Mouse (Mus musculus) limb, embryonic 11.5 days (tissue): ENCODE data around the gene Usp6nl. TPM values are rescaled to one million over a fixed set of nuclear protein-coding genes. Genes with fewer than 3 reads are reported as not detected.

Source experiments
- ATAC-seq: fragments of 200-750 bp; cut with Nextera tagmentation; 2 replicates; pipeline ENCODE4 v1.8.0; 2017; ENCODE audit warnings: low read depth; ENCODE audit not compliant: insufficient number of reproducible peaks, low FRiP score, low TSS enrichment
- DNase-seq: peaks from one replicate; pipeline ENCODE4 v3.0.0-alpha.2; 2015; ENCODE audit warnings: low spot score
- H3K27ac ChIP-seq: fragments of 300-500 bp; sonication (generic); replicated peaks from 2 replicates; pipeline ENCODE4 v1.5.1; 2014; ENCODE audit warnings: low read depth, mild to moderate bottlenecking, low read length
- H3K27me3 ChIP-seq: fragments of 300-500 bp; sonication (generic); 2 replicates; pipeline ENCODE4 v1.6.1; 2014; ENCODE audit warnings: mild to moderate bottlenecking, low read length, mixed read lengths; ENCODE audit not compliant: control insufficient read depth, insufficient read depth
- H3K36me3 ChIP-seq: fragments of 300-500 bp; sonication (generic); 2 replicates; pipeline ENCODE4 v1.6.1; 2014; ENCODE audit warnings: mild to moderate bottlenecking, low read length, moderate library complexity, mixed read lengths; ENCODE audit not compliant: control insufficient read depth, insufficient read depth
- H3K4me1 ChIP-seq: fragments of 300-500 bp; sonication (generic); 2 replicates; pipeline ENCODE4 v1.6.1; 2014; ENCODE audit warnings: low read length, mixed read lengths; ENCODE audit not compliant: control insufficient read depth, insufficient read depth
- H3K4me2 ChIP-seq: fragments of 300-500 bp; sonication (generic); 2 replicates; pipeline ENCODE4 v1.6.1; 2014; ENCODE audit warnings: low read depth, mild to moderate bottlenecking, moderate library complexity; ENCODE audit not compliant: severe bottlenecking
- H3K4me3 ChIP-seq: fragments of 300-500 bp; sonication (generic); 2 replicates; pipeline ENCODE4 v1.5.1; 2014; ENCODE audit warnings: low read depth, low read length
- H3K9ac ChIP-seq: fragments of 300-500 bp; sonication (generic); 2 replicates; pipeline ENCODE4 v1.6.1; 2014; ENCODE audit warnings: mild to moderate bottlenecking, low read length
- H3K9me3 ChIP-seq: fragments of 300-500 bp; sonication (generic); 2 replicates; pipeline ENCODE4 v1.6.1; 2016; ENCODE audit warnings: low read length; ENCODE audit not compliant: control insufficient read depth
- WGBS: fragments of 180-500 bp; shearing (Covaris S2); extraction: QIAGEN DNeasy Blood & Tissue Kit; methylation state at CpG from one replicate; pipeline ENCODE4 v1.1.7; 2014; 5-methylcytosine and 5-hydroxymethylcytosine counted together
- polyA plus RNA-seq: library from polyadenylated mRNA; unstranded; fragments of >200 nt; fragmentation: Nextera tagmentation; extraction: Ambion mirVana; gene quantifications from 2 replicates; pipeline ENCODE4 v1.2.1, GENCODE M21; 2014

Gene Usp6nl
- polyA plus RNA-seq, 1 experiment from 2014 or later = 15.6 TPM

GRCm38 (mm10) chr2:6401039-6401438 is 78.6 kb downstream of the Usp6nl start:
- H3K36me3 ChIP-seq = peaks cover 2% of the 10 kb centered on the region; the same call in 1 of the 2 replicates
- H3K4me2 ChIP-seq = no peak overlapping the region
- no peaks in the 10 kb centered on the region; the same call in 1 of the 2 replicates for H3K4me1 ChIP-seq
- DNase-seq (no peak), ATAC-seq (no peak)
- H3K27ac ChIP-seq = no peak overlapping the region
- no peak overlapping the region for H3K9ac ChIP-seq
- 89% methylated on average over 10 of the region's 10 CpGs for WGBS
- no peaks in the 10 kb centered on the region for H3K27me3 ChIP-seq
- no peaks in the 10 kb centered on the region for H3K9me3 ChIP-seq
- no peak overlapping the region for H3K4me3 ChIP-seq

GRCm38 (mm10) chr2:6403375-6403774 is 80.9 kb downstream of the Usp6nl start:
- no peaks in the 10 kb centered on the region for H3K27me3 ChIP-seq
- WGBS = 8% methylated on average over 11 of the region's 11 CpGs

GRCm38 (mm10) chr2:6403991-6404390 is 81.5 kb downstream of the Usp6nl start:
- no peaks in the 10 kb centered on the region for H3K27me3 ChIP-seq
- no peak overlapping the region for H3K4me3 ChIP-seq
- H3K4me2 ChIP-seq = no peak overlapping the region
- H3K9ac ChIP-seq = no peak overlapping the region
- H3K36me3 ChIP-seq = peaks cover 2% of the 10 kb centered on the region; the same call in 1 of the 2 replicates
- H3K27ac ChIP-seq = no peak overlapping the region
- H3K4me1 ChIP-seq = peaks cover 2% of the 10 kb centered on the region; the same call in 1 of the 2 replicates
- ATAC-seq (no peak), DNase-seq (no peak)
- no peaks in the 10 kb centered on the region for H3K9me3 ChIP-seq
- WGBS = 57% methylated on average over 3 of the region's 3 CpGs

More at GRCm38 (mm10) chr2:6403375-6403774, 80.9 kb downstream of the Usp6nl start:
- Histone ChIP-seq H3K9me3 (no peaks in the 10 kb centered on the region), H3K4me2 (no peak overlapping the region), H3K9ac (no peak overlapping the region), H3K36me3 (peaks cover 2% of the 10 kb centered on the region; the same call in 1 of the 2 replicates), H3K4me1 (peaks cover 2% of the 10 kb centered on the region; the same call in 1 of the 2 replicates), H3K27ac (no peak overlapping the region), H3K4me3 (no peak overlapping the region)
- peak; percentile 71 for DNase-seq
- 0 out of 2 replicates have a peak, but pooled peaks have one; percentile 48 for ATAC-seq

- 78% methylated on average over 7 of the region's 7 CpGs for WGBS
- no peak overlapping the region for H3K27ac ChIP-seq
- DNase-seq = no peak
These were observed 82.2 kb downstream of the Usp6nl start for GRCm38 (mm10) chr2:6404627-6405026.

GRCm38 (mm10) chr2:6405059-6406033 is 82.9 kb downstream of the Usp6nl start:
- H3K4me2 ChIP-seq = no peak overlapping the region
- H3K36me3 ChIP-seq = peaks cover 5% of the 10 kb centered on the region; the same call in 1 of the 2 replicates
- no peak overlapping the region for H3K9ac ChIP-seq
- H3K4me3 ChIP-seq = no peak overlapping the region
- WGBS = 34% methylated on average over 10 of the region's 10 CpGs
- no peaks in the 10 kb centered on the region for H3K9me3 ChIP-seq
- peak; percentile 83 for DNase-seq
- peak; percentile 52; the same call in 1 of the 2 replicates for ATAC-seq
- no peaks in the 10 kb centered on the region for H3K27me3 ChIP-seq
- H3K27ac ChIP-seq = no peak overlapping the region
- H3K4me1 ChIP-seq = peaks cover 5% of the 10 kb centered on the region; the same call in 1 of the 2 replicates

More at GRCm38 (mm10) chr2:6404627-6405026, 82.2 kb downstream of the Usp6nl start:
- Histone ChIP-seq H3K9me3 (no peaks in the 10 kb centered on the region), H3K36me3 (peaks cover 5% of the 10 kb centered on the region; the same call in 1 of the 2 replicates), H3K4me3 (no peak overlapping the region), H3K4me1 (peaks cover 5% of the 10 kb centered on the region; the same call in 1 of the 2 replicates), H3K9ac (no peak overlapping the region), H3K4me2 (no peak overlapping the region), H3K27me3 (no peaks in the 10 kb centered on the region)
- no peak for ATAC-seq

- H3K4me2 ChIP-seq = no peak overlapping the region
- WGBS = 65% methylated on average over 1 of the region's 1 CpGs
- no peak for ATAC-seq
- no peak overlapping the region; the same call in 1 of the 2 replicates for H3K9ac ChIP-seq
- no peak overlapping the region for H3K4me3 ChIP-seq
- H3K4me1 ChIP-seq = peaks cover 5% of the 10 kb centered on the region; the same call in 1 of the 2 replicates
- H3K36me3 ChIP-seq = peaks cover 3% of the 10 kb centered on the region; the same call in 1 of the 2 replicates
- H3K27me3 ChIP-seq = no peaks in the 10 kb centered on the region
- no peaks in the 10 kb centered on the region for H3K9me3 ChIP-seq
- H3K27ac ChIP-seq = no peak overlapping the region; the same call in 1 of the 2 replicates
- no peak for DNase-seq
These were observed 85.2 kb downstream of the Usp6nl start for GRCm38 (mm10) chr2:6407711-6408110.

GRCm38 (mm10) chr2:6412645-6413044 is 90.2 kb downstream of the Usp6nl start:
- H3K4me2 ChIP-seq = no peak overlapping the region
- no peak overlapping the region for H3K4me3 ChIP-seq
- ATAC-seq (no peak), DNase-seq (no peak)
- H3K9ac ChIP-seq = no peak overlapping the region
- no peaks in the 10 kb centered on the region for H3K27me3 ChIP-seq
- H3K36me3 ChIP-seq = peaks cover 3% of the 10 kb centered on the region; the same call in 1 of the 2 replicates
- no peaks in the 10 kb centered on the region for H3K9me3 ChIP-seq
- peaks cover 5% of the 10 kb centered on the region; the same call in 1 of the 2 replicates for H3K4me1 ChIP-seq
- no peak overlapping the region for H3K27ac ChIP-seq
- WGBS = 85% methylated on average over 1 of the region's 1 CpGs

GRCm38 (mm10) chr2:6413723-6414122 is 91.3 kb downstream of the Usp6nl start:
- ATAC-seq (no peak), DNase-seq (no peak)
- H3K9me3 ChIP-seq = no peaks in the 10 kb centered on the region

More at GRCm38 (mm10) chr2:6413723-6414122, 91.3 kb downstream of the Usp6nl start:
- H3K36me3 ChIP-seq = peaks cover 5% of the 10 kb centered on the region; the same call in 1 of the 2 replicates
- WGBS = 85% methylated on average over 2 of the region's 2 CpGs
- H3K4me1 ChIP-seq = peaks cover 2% of the 10 kb centered on the region; the same call in 1 of the 2 replicates
- no peak overlapping the region for H3K27ac ChIP-seq
- no peak overlapping the region for H3K4me3 ChIP-seq
- H3K4me2 ChIP-seq = no peak overlapping the region
- no peak overlapping the region for H3K9ac ChIP-seq
- H3K27me3 ChIP-seq = no peaks in the 10 kb centered on the region
